Mouse (Mus musculus): ENCODE results near the gene Megf11. TPM values are rescaled to one million over a fixed set of nuclear protein-coding genes. Genes with fewer than 3 reads are reported as not detected.

The Megf11 gene
- 0.17 and 0.23 TPM in 2 replicates for polyA plus RNA-seq (2012; rRNA removed; ENCODE audit: low replicate concordance)

DNA sequence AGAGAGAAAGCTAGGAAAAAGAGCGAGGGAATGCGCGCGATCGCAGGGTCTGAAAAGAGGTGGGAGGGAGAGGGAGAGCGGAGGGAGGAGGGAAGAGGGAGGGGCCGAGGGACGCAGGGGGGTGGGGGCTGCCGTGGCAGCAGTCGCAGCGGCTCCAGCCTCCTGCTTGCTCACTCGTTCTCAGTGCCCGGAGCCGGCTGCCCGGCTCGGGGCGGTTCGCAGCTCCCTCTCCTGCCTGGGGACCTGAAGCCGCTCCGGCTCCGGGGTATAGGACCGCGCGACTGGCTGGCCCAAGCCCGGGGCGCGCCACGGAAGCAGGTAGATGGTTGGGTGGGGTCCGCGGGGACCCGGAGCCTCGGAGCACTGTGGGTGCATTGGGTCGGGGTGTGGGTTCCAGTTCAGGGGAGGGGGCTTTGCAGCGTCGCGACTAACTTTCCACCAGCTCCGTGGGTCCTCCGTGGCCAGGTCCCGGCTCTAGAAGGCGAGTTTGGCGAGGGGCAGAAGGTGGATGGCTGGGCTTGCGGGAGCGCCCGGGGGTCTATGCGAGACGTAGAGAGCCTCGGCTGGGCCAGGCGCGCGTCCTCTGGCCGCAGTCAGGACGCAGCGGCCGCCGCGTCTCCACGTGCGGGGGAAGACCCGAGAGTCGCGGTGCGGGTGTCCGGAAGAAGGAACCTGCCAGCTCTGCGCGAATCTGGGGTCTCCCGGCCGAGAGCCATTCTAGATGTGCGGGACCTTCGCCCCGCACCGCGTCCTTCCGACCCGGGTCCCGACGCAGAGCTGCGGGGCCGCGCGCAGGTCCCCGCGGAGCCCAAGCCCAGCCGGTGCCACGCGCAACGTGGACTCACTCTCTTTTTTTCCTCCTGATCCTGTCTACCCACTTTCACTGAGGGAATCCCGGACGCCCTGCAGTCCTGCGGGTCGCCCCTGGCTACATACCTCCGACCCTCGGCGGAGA, at the start of gene Megf11:
Gene Megf11, plus strand, starts transcription at position 116 of the 955 bp plus-strand sequence.

DNA sequence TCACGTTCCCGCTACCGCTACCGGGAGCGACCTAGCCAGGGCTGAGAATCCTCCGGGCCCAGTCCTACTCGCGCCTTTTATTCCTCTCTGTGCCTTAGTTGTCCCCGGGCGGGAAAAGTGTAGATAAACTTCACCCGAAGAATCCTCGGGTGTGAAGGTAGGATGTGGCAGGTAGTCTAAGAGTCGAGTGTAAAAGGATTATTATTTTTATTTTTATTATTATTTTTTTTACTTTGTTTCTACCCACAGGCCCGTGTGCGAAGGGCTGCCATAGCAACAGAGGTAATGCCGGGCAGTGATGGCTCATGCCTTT, 44.2 kb upstream of the Megf11 start, which contains the start of gene Dis3l:
Gene Dis3l, minus strand, starts transcription at position 35 of the 313 bp plus-strand sequence.

DNA sequence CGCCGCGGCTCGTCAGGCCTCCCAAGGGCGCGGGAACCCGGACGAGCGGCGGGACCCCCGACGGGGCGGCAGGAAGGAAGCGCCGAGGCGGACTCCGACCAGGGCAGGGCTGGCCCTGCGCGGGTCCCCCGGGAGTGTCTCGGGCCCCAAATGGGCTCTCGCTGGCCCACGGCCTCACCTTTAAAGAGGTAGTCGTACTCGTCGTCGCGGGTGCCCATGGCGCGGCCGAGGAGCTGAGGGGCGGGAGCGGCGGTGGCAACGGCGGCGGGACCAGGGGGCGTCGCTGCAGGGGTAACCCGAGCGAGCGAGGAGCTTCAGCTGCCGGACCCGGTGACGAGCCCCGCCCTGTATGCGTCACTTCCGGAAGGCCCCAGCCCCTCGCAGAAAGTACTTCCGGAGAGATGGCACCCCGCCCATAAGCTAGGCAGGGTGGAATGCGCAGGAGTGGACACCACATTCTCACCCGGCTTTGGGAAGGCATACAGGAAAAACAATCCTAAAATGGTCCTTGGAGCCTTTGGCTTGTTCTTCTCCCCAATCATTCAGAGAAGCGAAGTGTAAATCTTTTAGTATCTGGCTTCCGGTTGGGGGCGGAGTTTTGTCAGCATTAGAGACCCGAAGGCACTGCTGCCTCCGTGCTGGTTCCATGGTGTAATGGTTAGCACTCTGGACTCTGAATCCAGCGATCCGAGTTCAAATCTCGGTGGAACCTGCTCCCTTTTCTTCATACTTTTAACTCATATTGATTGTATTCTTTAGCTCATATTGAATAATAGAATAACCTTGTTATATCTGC, 352.2 kb downstream of the Megf11 start, which contains the start of gene Rab11a:
Gene Rab11a, minus strand, starts transcription at position 353 of the 796 bp plus-strand sequence.

Other genes with a start within 250 kb of the Megf11 start
- 1.0 and 2.6 TPM in 2 replicates for gene Zwilch, start 212.5 kb upstream of the Megf11 start, polyA plus RNA-seq (2012; rRNA removed; ENCODE audit: low replicate concordance)
- 338 and 726 TPM in 2 replicates for gene Rpl4, start 212.3 kb upstream of the Megf11 start, polyA plus RNA-seq (2012; rRNA removed; ENCODE audit: low replicate concordance)
- 12.7 and 24.3 TPM in 2 replicates for gene Snapc5, start 206.4 kb upstream of the Megf11 start, polyA plus RNA-seq (2012; rRNA removed; ENCODE audit: low replicate concordance)
- 0.20 TPM in 1 of 2 replicates, not detected in the other for gene Uchl4, start 150.4 kb upstream of the Megf11 start, polyA plus RNA-seq (2012; rRNA removed; ENCODE audit: low replicate concordance)
- 47.7 and 53.8 TPM in 2 replicates for gene Map2k1, start 132.0 kb upstream of the Megf11 start, polyA plus RNA-seq (2012; rRNA removed; ENCODE audit: low replicate concordance)
- 7.8 and 8.1 TPM in 2 replicates for gene Tipin, start 104.0 kb upstream of the Megf11 start, polyA plus RNA-seq (2012; rRNA removed; ENCODE audit: low replicate concordance)
- 10.7 and 15.9 TPM in 2 replicates for gene Dis3l, start 44.3 kb upstream of the Megf11 start, polyA plus RNA-seq (2012; rRNA removed; ENCODE audit: low replicate concordance)